ENCODE assay signal across 27 mouse cellular contexts in genomic region chr7:66342831-66343230, GRCm38 (mm10). TPM values are rescaled to one million over a fixed set of nuclear protein-coding genes. Genes with fewer than 3 reads are reported as not detected.
DNase-seq lines count a peak whose midpoint lies in the region; ATAC-seq and TF ChIP-seq lines count a peak whose summit lies in the region.
"Had no signal": no experiment of that assay in that cellular context is flagged by ENCODE, and none has a peak within 500 bp of the region (broad histone marks: within the 10 kb centered on the region; RNA-seq: fewer than 3 reads in every experiment).

No protein-coding gene starts in this region.

- H3K27ac ChIP-seq in heart, embryonic 11.5 days (ENCODE audit: low read depth, low read length) = no peak overlapping the region
- H3K27ac ChIP-seq in kidney, adult 2 months (ENCODE audit: insufficient read depth, low read depth, low read length) = peak overlapping the region; percentile 32; the same call in 1 of the 2 replicates
- 0 out of 2 replicates have a peak overlapping the region, but pooled peaks have one; percentile 33 for H3K27ac ChIP-seq in spleen, adult 2 months (ENCODE audit: insufficient read depth, low read length)
- peak overlapping the region; percentile 57 for H3K27ac ChIP-seq in small intestine, adult 2 months (ENCODE audit: insufficient read depth, low read depth, low read length)
- H3K27ac ChIP-seq: forebrain, embryonic 10.5 days; kidney, embryonic 15.5 days; layer of hippocampus, adult 2 months; limb, embryonic 15.5 days; midbrain, embryonic 10.5 days; neural tube, embryonic 12.5 days had no signal

- ATAC-seq in heart, embryonic 11.5 days (replicated peaks; ENCODE audit: insufficient number of reproducible peaks, low FRiP score, low TSS enrichment) = no peak
- ATAC-seq: forebrain, postnatal 0 days had no signal

- H3K27me3 ChIP-seq in heart, embryonic 11.5 days (ENCODE audit: control insufficient read depth, insufficient read depth, low read length) = no peaks in the 10 kb centered on the region
- H3K27me3 ChIP-seq in kidney, adult 2 months (replicated peaks; ENCODE audit: control insufficient read depth, insufficient read depth, low read length) = no peaks in the 10 kb centered on the region
- no peaks in the 10 kb centered on the region for H3K27me3 ChIP-seq in spleen, adult 2 months (ENCODE audit: control insufficient read depth, insufficient read depth, low read length)
- no peaks in the 10 kb centered on the region for H3K27me3 ChIP-seq in small intestine, adult 2 months (ENCODE audit: control insufficient read depth, insufficient read depth, low read length)
- H3K27me3 ChIP-seq: CH12.LX; kidney, embryonic 15.5 days; limb, embryonic 15.5 days; neural tube, embryonic 12.5 days had no signal

- H3K4me3 ChIP-seq in heart, embryonic 11.5 days (ENCODE audit: low read depth, low read length) = no peak overlapping the region
- H3K4me3 ChIP-seq in kidney, adult 2 months (ENCODE audit: insufficient read depth, low read depth, low read length) = no peak overlapping the region
- no peak overlapping the region for H3K4me3 ChIP-seq in spleen, adult 2 months (ENCODE audit: extremely low read depth, insufficient read depth, insufficient read length)
- H3K4me3 ChIP-seq in small intestine, adult 2 months (ENCODE audit: low read depth, low read length) = no peak overlapping the region
- H3K4me3 ChIP-seq: forebrain, embryonic 10.5 days; kidney, embryonic 15.5 days; layer of hippocampus, adult 2 months; limb, embryonic 15.5 days; midbrain, embryonic 10.5 days; neural tube, embryonic 12.5 days had no signal

- TF ChIP-seq CTCF in kidney, adult 2 months (conservative IDR thresholded peaks at IDR 0.05; ENCODE audit: insufficient read depth, insufficient read length, low read depth, low read length) = no peak
- TF ChIP-seq CTCF in spleen, adult 2 months (IDR thresholded peaks at IDR 0.05; ENCODE audit: extremely low read depth, insufficient read depth, insufficient read length, insufficient replicate concordance) = no peak
- no peak for TF ChIP-seq CTCF in small intestine, adult 2 months (IDR thresholded peaks at IDR 0.05; ENCODE audit: extremely low read depth, insufficient read length, insufficient replicate concordance, low read depth, low read length)

- H3K36me3 ChIP-seq in heart, embryonic 11.5 days (ENCODE audit: control insufficient read depth, insufficient read depth, low read length) = no peaks in the 10 kb centered on the region
- no peaks in the 10 kb centered on the region for H3K36me3 ChIP-seq in kidney, adult 2 months (ENCODE audit: control insufficient read depth, insufficient read depth, low read length)
- peaks cover 3% of the 10 kb centered on the region for H3K36me3 ChIP-seq in spleen, adult 2 months (ENCODE audit: control insufficient read depth, insufficient read depth, low read length)
- peaks cover 6% of the 10 kb centered on the region; the same call in 1 of the 2 replicates for H3K36me3 ChIP-seq in small intestine, adult 2 months (ENCODE audit: control insufficient read depth, insufficient read depth, low read length)
- H3K36me3 ChIP-seq: forebrain, embryonic 10.5 days; kidney, embryonic 15.5 days; midbrain, embryonic 10.5 days; neural tube, embryonic 12.5 days had no signal

- no peak overlapping the region for H3K4me2 ChIP-seq in heart, embryonic 11.5 days
- H3K4me2 ChIP-seq: kidney, embryonic 15.5 days; limb, embryonic 15.5 days; neural tube, embryonic 12.5 days had no signal

- H3K4me1 ChIP-seq in heart, embryonic 11.5 days (ENCODE audit: control insufficient read depth, insufficient read depth, low read length) = 0 out of 2 replicates have a peak, but pooled peaks cover 2% of the 10 kb centered on the region
- H3K4me1 ChIP-seq in kidney, adult 2 months (ENCODE audit: control insufficient read depth, insufficient read depth, low read length) = peaks cover 3% of the 10 kb centered on the region; the same call in 1 of the 2 replicates
- H3K4me1 ChIP-seq in spleen, adult 2 months (ENCODE audit: control insufficient read depth, insufficient read depth, insufficient read length) = no peaks in the 10 kb centered on the region
- H3K4me1 ChIP-seq in small intestine, adult 2 months (ENCODE audit: control insufficient read depth, insufficient read depth, insufficient read length, low read length) = peaks cover 4% of the 10 kb centered on the region; the same call in 1 of the 2 replicates

- TF ChIP-seq POLR2A in kidney, adult 2 months (IDR thresholded peaks at IDR 0.05; ENCODE audit: low read depth, low read length) = no peak
- TF ChIP-seq POLR2A in spleen, adult 2 months (IDR thresholded peaks at IDR 0.05; ENCODE audit: low read depth, low read length) = no peak
- TF ChIP-seq POLR2A in small intestine, adult 2 months (IDR thresholded peaks at IDR 0.05; ENCODE audit: low read depth, low read length) = no peak

- WGBS in heart, embryonic 11.5 days (ENCODE audit: insufficient replicate concordance) = 65% methylated on average over 6 of the region's 6 CpGs
- 75% methylated on average over 6 of the region's 6 CpGs for WGBS in kidney, adult 2 months
- 84% methylated on average over 6 of the region's 6 CpGs for WGBS in spleen, adult 2 months
- 83% methylated on average over 6 of the region's 6 CpGs for WGBS in small intestine, adult 2 months

- H3K9ac ChIP-seq in heart, embryonic 11.5 days (ENCODE audit: low read depth, low read length) = no peak overlapping the region
- H3K9ac ChIP-seq: forebrain, postnatal 0 days; kidney, embryonic 15.5 days; limb, embryonic 15.5 days; neural tube, embryonic 12.5 days had no signal

- DNase-seq in heart, adult 18-20 months = peak; percentile 38 to 46
- no peak for DNase-seq in kidney, adult 2 months
- no peak for DNase-seq in kidney, postnatal 36 days
- DNase-seq in spleen, adult 2 months (ENCODE audit: low read depth in 1 of 2, low spot score in 2 of 2) = no peak
- DNase-seq in spleen, adult 18-20 months = no peak
- no peak for DNase-seq in embryo, embryonic 10.5 days (ENCODE audit: low spot score)
- DNase-seq: cerebellum, adult 11-12 months had no signal

- no peaks in the 10 kb centered on the region for H3K9me3 ChIP-seq in heart, embryonic 11.5 days (replicated peaks; ENCODE audit: control insufficient read depth, low read length)
- H3K9me3 ChIP-seq: forebrain, embryonic 10.5 days; kidney, embryonic 15.5 days; limb, embryonic 15.5 days; midbrain, embryonic 10.5 days; neural tube, embryonic 12.5 days had no signal

RNA-seq across cellular contexts. Expression of gene Gm10974, which starts 22.9 kb away (rescaled TPM):
- total RNA-seq in heart, adult 18-20 months (2021) = not detected
- polyA plus RNA-seq in heart, embryonic 11.5 days (2014; fragmentation: Nextera tagmentation; extraction: Ambion mirVana) = not detected in 2 replicates
- not detected in 2 replicates for polyA plus RNA-seq in kidney, adult 2 months (2012; rRNA removed)
- not detected in 2 replicates for polyA plus RNA-seq in spleen, adult 2 months (2012; rRNA removed)
- polyA plus RNA-seq in small intestine, adult 2 months (2012; rRNA removed) = not detected in 2 replicates
- total RNA-seq: adrenal gland, postnatal 25 days; CH12.LX; forebrain, postnatal 0 days; gastrocnemius, adult 18-20 months; granulocyte monocyte progenitor cell, adult 5-6 weeks; hematopoietic stem cell, adult 5-6 weeks; layer of hippocampus, adult 2 months; left cerebral cortex, adult 18-20 months; left cerebral cortex, postnatal 36 days; MEL; monocyte, adult 5-6 weeks had no signal
- polyA plus RNA-seq: embryonic facial prominence, embryonic 14.5 days; forebrain, embryonic 10.5 days; forebrain, postnatal 0 days; kidney, embryonic 15.5 days; limb, embryonic 15.5 days; lung, adult 2 months; midbrain, embryonic 10.5 days; neural tube, embryonic 12.5 days had no signal

RNA-seq across cellular contexts. Expression of gene Lrrk1, which starts 45.3 kb away (rescaled TPM):
- 10 to 100 TPM in 1 of 2 experiments, 1 to 10 TPM in 1; 9.6 to 10.1 TPM for total RNA-seq in heart, adult 18-20 months (2021)
- 6.3 and 7.8 TPM in 2 replicates for polyA plus RNA-seq in heart, embryonic 11.5 days (2014; fragmentation: Nextera tagmentation; extraction: Ambion mirVana)
- polyA plus RNA-seq in kidney, adult 2 months (2012; rRNA removed) = 17.3 and 22.3 TPM in 2 replicates
- polyA plus RNA-seq in spleen, adult 2 months (2012; rRNA removed) = 45.8 and 50.2 TPM in 2 replicates
- 18.9 and 23.1 TPM in 2 replicates for polyA plus RNA-seq in small intestine, adult 2 months (2012; rRNA removed)

Comparison
In these comparisons a context has a peak if more than half of its experiments do, and no peak if none do; other contexts are left out.
1. DNase-seq: peak in heart, adult 18-20 months (2 of 2); none in kidney, adult 2 months (single experiment), kidney, postnatal 36 days (0 of 2), spleen, adult 2 months (0 of 2), spleen, adult 18-20 months (0 of 2) and embryo, embryonic 10.5 days (single experiment).